Mouse (Mus musculus): ENCODE results near the gene Tbl1xr1.

Gene Tbl1xr1

GRCm38 (mm10) chr3:22141984-22142719 is 65.7 kb downstream of the Tbl1xr1 start:
- DNase-seq (ENCODE audit: extremely low spot score, low read depth, low spot score): no peak

GRCm38 (mm10) chr3:22142846-22143641 is 66.6 kb downstream of the Tbl1xr1 start:
- DNase-seq (ENCODE audit: extremely low spot score, low read depth, low spot score): no peak

- DNase-seq (ENCODE audit: extremely low spot score, low read depth, low spot score): no peak
These were observed 67.8 kb downstream of the Tbl1xr1 start for GRCm38 (mm10) chr3:22144255-22144654.

GRCm38 (mm10) chr3:22147433-22147927 is 71.0 kb downstream of the Tbl1xr1 start:
- no peak for DNase-seq (ENCODE audit: extremely low spot score, low read depth, low spot score)

GRCm38 (mm10) chr3:22148306-22148932 is 72.0 kb downstream of the Tbl1xr1 start:
- no peak for DNase-seq (ENCODE audit: extremely low spot score, low read depth, low spot score)

GRCm38 (mm10) chr3:22150872-22151530 is 74.5 kb downstream of the Tbl1xr1 start:
- DNase-seq (ENCODE audit: extremely low spot score, low read depth, low spot score): no peak

- DNase-seq (ENCODE audit: extremely low spot score, low read depth, low spot score): no peak
These were observed 76.3 kb downstream of the Tbl1xr1 start for GRCm38 (mm10) chr3:22152773-22153172.

GRCm38 (mm10) chr3:22154522-22154921 is 78.1 kb downstream of the Tbl1xr1 start:
- no peak for DNase-seq (ENCODE audit: extremely low spot score, low read depth, low spot score)

- no peak for DNase-seq (ENCODE audit: extremely low spot score, low read depth, low spot score)
These were observed 79.9 kb downstream of the Tbl1xr1 start for GRCm38 (mm10) chr3:22156397-22156796.

GRCm38 (mm10) chr3:22162948-22163347 is 86.5 kb downstream of the Tbl1xr1 start:
- DNase-seq (ENCODE audit: extremely low spot score, low read depth, low spot score): no peak

GRCm38 (mm10) chr3:22167856-22168255 is 91.4 kb downstream of the Tbl1xr1 start:
- DNase-seq (ENCODE audit: extremely low spot score, low read depth, low spot score): no peak

- DNase-seq (ENCODE audit: extremely low spot score, low read depth, low spot score): no peak
These were observed 92.0 kb downstream of the Tbl1xr1 start for GRCm38 (mm10) chr3:22168432-22168831.

GRCm38 (mm10) chr3:22171526-22171925 is 95.1 kb downstream of the Tbl1xr1 start:
- no peak for DNase-seq (ENCODE audit: extremely low spot score, low read depth, low spot score)

GRCm38 (mm10) chr3:22172410-22172809 is 96.0 kb downstream of the Tbl1xr1 start:
- DNase-seq (ENCODE audit: extremely low spot score, low read depth, low spot score): no peak

GRCm38 (mm10) chr3:22173171-22173570 is 96.7 kb downstream of the Tbl1xr1 start:
- DNase-seq (ENCODE audit: extremely low spot score, low read depth, low spot score): no peak

- no peak for DNase-seq (ENCODE audit: extremely low spot score, low read depth, low spot score)
These were observed 97.8 kb downstream of the Tbl1xr1 start for GRCm38 (mm10) chr3:22174232-22174631.

GRCm38 (mm10) chr3:22180076-22180475 is 103.6 kb downstream of the Tbl1xr1 start:
- DNase-seq (ENCODE audit: extremely low spot score, low read depth, low spot score): no peak

- no peak for DNase-seq (ENCODE audit: extremely low spot score, low read depth, low spot score)
These were observed 104.6 kb downstream of the Tbl1xr1 start for GRCm38 (mm10) chr3:22181026-22181425.

- no peak for DNase-seq (ENCODE audit: extremely low spot score, low read depth, low spot score)
These were observed 108.8 kb downstream of the Tbl1xr1 start for GRCm38 (mm10) chr3:22185265-22185664.

GRCm38 (mm10) chr3:22190498-22190897 is 114.0 kb downstream of the Tbl1xr1 start:
- no peak for DNase-seq (ENCODE audit: extremely low spot score, low read depth, low spot score)

GRCm38 (mm10) chr3:22192931-22193330 is 116.5 kb downstream of the Tbl1xr1 start:
- no peak for DNase-seq (ENCODE audit: extremely low spot score, low read depth, low spot score)
